Mouse (Mus musculus): Measurements from ENCODE around the gene Zg16. TPM values are rescaled to one million over a fixed set of nuclear protein-coding genes. Genes with fewer than 3 reads are reported as not detected.

The Zg16 gene
- polyA plus RNA-seq, 1 experiment, result 0.31 TPM

GRCm38 (mm10) chr7:127117948-127118347, 30.8 kb upstream of the Zg16 start:
- Histone ChIP-seq H3K4me3 (ENCODE audit: insufficient read depth, low read length) (no peak overlapping the region), H3K27ac (ENCODE audit: insufficient read depth, low read length) (no peak overlapping the region), H3K4me1 (ENCODE audit: control insufficient read depth, insufficient read depth, low read length) (peaks cover 5% of the 10 kb centered on the region)
- TF ChIP-seq CTCF (IDR thresholded peaks at IDR 0.05; ENCODE audit: extremely low read depth, insufficient read depth, low read length) (peak; percentile 37; the same call in 1 of the 2 replicates), POLR2A (IDR thresholded peaks at IDR 0.05; ENCODE audit: extremely low read depth, insufficient read depth, low read length) (no peak)

GRCm38 (mm10) chr7:127116331-127116935, 29.3 kb upstream of the Zg16 start:
- TF ChIP-seq CTCF (IDR thresholded peaks at IDR 0.05; ENCODE audit: extremely low read depth, insufficient read depth, low read length) (no peak), POLR2A (IDR thresholded peaks at IDR 0.05; ENCODE audit: extremely low read depth, insufficient read depth, low read length) (no peak)
- Histone ChIP-seq H3K27ac (ENCODE audit: insufficient read depth, low read length) (no peak overlapping the region; the same call in 1 of the 2 replicates), H3K4me1 (ENCODE audit: control insufficient read depth, insufficient read depth, low read length) (peaks cover 5% of the 10 kb centered on the region), H3K4me3 (ENCODE audit: insufficient read depth, low read length) (no peak overlapping the region)

- TF ChIP-seq CTCF (IDR thresholded peaks at IDR 0.05; ENCODE audit: extremely low read depth, insufficient read depth, low read length) (no peak), POLR2A (IDR thresholded peaks at IDR 0.05; ENCODE audit: extremely low read depth, insufficient read depth, low read length) (no peak)
- Histone ChIP-seq H3K27ac (ENCODE audit: insufficient read depth, low read length) (no peak overlapping the region), H3K4me1 (ENCODE audit: control insufficient read depth, insufficient read depth, low read length) (peaks cover 5% of the 10 kb centered on the region), H3K4me3 (ENCODE audit: insufficient read depth, low read length) (no peak overlapping the region)
These were observed 27.8 kb upstream of the Zg16 start for GRCm38 (mm10) chr7:127114920-127115319.

- H3K27ac ChIP-seq (ENCODE audit: insufficient read depth, low read length), result no peak overlapping the region
- H3K4me3 ChIP-seq (ENCODE audit: insufficient read depth, low read length), result no peak overlapping the region
- TF ChIP-seq CTCF (IDR thresholded peaks at IDR 0.05; ENCODE audit: extremely low read depth, insufficient read depth, low read length) (no peak), POLR2A (IDR thresholded peaks at IDR 0.05; ENCODE audit: extremely low read depth, insufficient read depth, low read length) (no peak)
- peaks cover 5% of the 10 kb centered on the region for H3K4me1 ChIP-seq (ENCODE audit: control insufficient read depth, insufficient read depth, low read length)
These were observed 26.6 kb upstream of the Zg16 start for GRCm38 (mm10) chr7:127113614-127114259.

- TF ChIP-seq CTCF (IDR thresholded peaks at IDR 0.05; ENCODE audit: extremely low read depth, insufficient read depth, low read length) (no peak), POLR2A (IDR thresholded peaks at IDR 0.05; ENCODE audit: extremely low read depth, insufficient read depth, low read length) (no peak)
- Histone ChIP-seq H3K4me3 (ENCODE audit: insufficient read depth, low read length) (no peak overlapping the region), H3K27ac (ENCODE audit: insufficient read depth, low read length) (no peak overlapping the region), H3K4me1 (ENCODE audit: control insufficient read depth, insufficient read depth, low read length) (peaks cover 5% of the 10 kb centered on the region)
These were observed 25.9 kb upstream of the Zg16 start for GRCm38 (mm10) chr7:127112921-127113597.

- Histone ChIP-seq H3K27ac (ENCODE audit: insufficient read depth, low read length) (no peak overlapping the region), H3K4me3 (ENCODE audit: insufficient read depth, low read length) (no peak overlapping the region), H3K4me1 (ENCODE audit: control insufficient read depth, insufficient read depth, low read length) (peaks cover 5% of the 10 kb centered on the region)
- TF ChIP-seq POLR2A (IDR thresholded peaks at IDR 0.05; ENCODE audit: extremely low read depth, insufficient read depth, low read length), result no peak
- TF ChIP-seq CTCF (IDR thresholded peaks at IDR 0.05; ENCODE audit: extremely low read depth, insufficient read depth, low read length), result no peak
These were observed 25.2 kb upstream of the Zg16 start for GRCm38 (mm10) chr7:127112251-127112841.

GRCm38 (mm10) chr7:127111461-127111860, 24.3 kb upstream of the Zg16 start:
- Histone ChIP-seq H3K27ac (ENCODE audit: insufficient read depth, low read length) (no peak overlapping the region), H3K4me3 (ENCODE audit: insufficient read depth, low read length) (no peak overlapping the region), H3K4me1 (ENCODE audit: control insufficient read depth, insufficient read depth, low read length) (peaks cover 5% of the 10 kb centered on the region)
- TF ChIP-seq CTCF (IDR thresholded peaks at IDR 0.05; ENCODE audit: extremely low read depth, insufficient read depth, low read length) (peak; percentile 64), POLR2A (IDR thresholded peaks at IDR 0.05; ENCODE audit: extremely low read depth, insufficient read depth, low read length) (no peak)

GRCm38 (mm10) chr7:127110239-127111007, 23.3 kb upstream of the Zg16 start:
- H3K4me3 ChIP-seq (ENCODE audit: insufficient read depth, low read length), result no peak overlapping the region
- peaks cover 2% of the 10 kb centered on the region for H3K4me1 ChIP-seq (ENCODE audit: control insufficient read depth, insufficient read depth, low read length)
- no peak for TF ChIP-seq POLR2A (IDR thresholded peaks at IDR 0.05; ENCODE audit: extremely low read depth, insufficient read depth, low read length)
- peak; percentile 97 for TF ChIP-seq CTCF (IDR thresholded peaks at IDR 0.05; ENCODE audit: extremely low read depth, insufficient read depth, low read length)
- no peak overlapping the region for H3K27ac ChIP-seq (ENCODE audit: insufficient read depth, low read length)

- Histone ChIP-seq H3K4me1 (ENCODE audit: control insufficient read depth, insufficient read depth, low read length) (no peaks in the 10 kb centered on the region), H3K4me3 (ENCODE audit: insufficient read depth, low read length) (no peak overlapping the region), H3K27ac (ENCODE audit: insufficient read depth, low read length) (no peak overlapping the region)
- TF ChIP-seq POLR2A (IDR thresholded peaks at IDR 0.05; ENCODE audit: extremely low read depth, insufficient read depth, low read length) (no peak), CTCF (IDR thresholded peaks at IDR 0.05; ENCODE audit: extremely low read depth, insufficient read depth, low read length) (no peak)
These were observed 18.4 kb upstream of the Zg16 start for GRCm38 (mm10) chr7:127105551-127105950.
